Mouse (Mus musculus): ENCODE data around the gene Cd2ap. TPM values are rescaled to one million over a fixed set of nuclear protein-coding genes. Genes with fewer than 3 reads are reported as not detected.

Cd2ap gene
- 8.8 and 9.4 TPM in 2 replicates for polyA plus RNA-seq (2012; rRNA removed)

GRCm38 (mm10) chr17:42876001-42876903 lies at the start of gene Cd2ap:
Gene Cd2ap (minus strand): TSS chr17:42876665.

Other genes starting within 250 kb of the Cd2ap start
- 1.9 and 2.6 TPM in 2 replicates for gene Adgrf4, start 184.4 kb downstream of the Cd2ap start, polyA plus RNA-seq (2012; rRNA removed)
- 0.28 and 0.35 TPM in 2 replicates for gene Adgrf2, start 134.5 kb downstream of the Cd2ap start, polyA plus RNA-seq (2012; rRNA removed)
- gene Tnfrsf21, start 139.9 kb upstream of the Cd2ap start, polyA plus RNA-seq (2012; rRNA removed) = 85.8 and 130 TPM in 2 replicates